Mouse (Mus musculus) CH12.LX (cell line): Measurements from ENCODE around the gene Hist1h4f. TPM values are rescaled to one million over a fixed set of nuclear protein-coding genes. Genes with fewer than 3 reads are reported as not detected.

Source experiments
- DNase-seq: peaks from one replicate; pipeline ENCODE4 v3.0.0-alpha.2; 2013; ENCODE audit errors: extremely low read depth
- H3K27ac ChIP-seq: 2 replicates; pipeline ENCODE4 v1.5.1; 2012; ENCODE audit warnings: low read depth, mild to moderate bottlenecking, control low read depth, moderate library complexity; ENCODE audit not compliant: insufficient read depth
- H3K27me3 ChIP-seq: replicated peaks from 2 replicates; pipeline ENCODE3; 2012; ENCODE audit warnings: inconsistent platforms
- H3K36me3 ChIP-seq, 2 experiments: replicated peaks in 1 of 2; 2 replicates each; pipeline versions ENCODE3 to v1.6.1; 2012; ENCODE audit warnings: inconsistent platforms in 1 of 2, low read length in 1 of 2, mild to moderate bottlenecking in 1 of 2, mixed read lengths in 1 of 2, moderate library complexity in 1 of 2; ENCODE audit not compliant: control insufficient read depth in 1 of 2, insufficient read depth in 1 of 2
- H3K4me1 ChIP-seq, 2 experiments: 2 replicates each; pipeline ENCODE4 v1.6.1; 2012; ENCODE audit warnings: inconsistent platforms in 1 of 2, moderate library complexity in 1 of 2; ENCODE audit not compliant: insufficient read depth in 2 of 2, control insufficient read depth in 1 of 2
- H3K4me2 ChIP-seq: 2 replicates; pipeline ENCODE4 v1.6.1; 2012; ENCODE audit warnings: low read depth, mild to moderate bottlenecking, control low read depth; ENCODE audit not compliant: poor library complexity, insufficient read depth, severe bottlenecking
- H3K4me3 ChIP-seq, 3 experiments: fragments of 150-350 bp in 1 of 3; sonication (generic) in 1 of 3; replicated peaks in 1 of 3; 2 replicates each; pipeline versions ENCODE3 to v1.5.1; 2011 to 2012; ENCODE audit warnings: low read depth in 2 of 3, low read length in 2 of 3, mild to moderate bottlenecking in 2 of 3, moderate library complexity in 2 of 3, control low read depth in 1 of 3, improper control_type of control experiment in 1 of 3, inconsistent platforms in 1 of 3, mixed read lengths in 1 of 3; ENCODE audit not compliant: poor library complexity in 1 of 3
- H3K79me2 ChIP-seq: replicated peaks from 2 replicates; pipeline ENCODE4 v1.6.1; 2012; ENCODE audit warnings: mild to moderate bottlenecking, moderate library complexity; ENCODE audit not compliant: control insufficient read depth, poor library complexity, insufficient read depth, severe bottlenecking; ENCODE audit errors: extremely low read depth
- H3K9ac ChIP-seq: 2 replicates; pipeline ENCODE4 v1.6.1; 2012; ENCODE audit warnings: low read depth, mild to moderate bottlenecking, control low read depth, moderate library complexity; ENCODE audit not compliant: insufficient read depth
- H3K9me3 ChIP-seq: replicated peaks from 2 replicates; pipeline ENCODE3; 2012; ENCODE audit warnings: low read length, inconsistent platforms, mixed read lengths
- BHLHE40 ChIP-seq: IDR thresholded peaks from 2 replicates; pipeline ENCODE4 v1.6.1; 2011; ENCODE audit warnings: mild to moderate bottlenecking, low read depth, low read length, improper control_type of control experiment
- CHD2 ChIP-seq: IDR thresholded peaks from 2 replicates; pipeline ENCODE4 v1.6.1; 2011; ENCODE audit warnings: low read length, improper control_type of control experiment
- CTCF ChIP-seq, 2 experiments: IDR thresholded peaks in 1 of 2; conservative IDR thresholded peaks in 1 of 2; 2 replicates each; pipeline ENCODE4 v1.5.1; 2011 to 2012; ENCODE audit warnings: low read depth in 2 of 2, low read length in 2 of 2, improper control_type of control experiment in 1 of 2, inconsistent platforms in 1 of 2, mild to moderate bottlenecking in 1 of 2, moderate library complexity in 1 of 2
- E2F4 ChIP-seq: IDR thresholded peaks from 2 replicates; pipeline ENCODE4 v1.6.1; 2011; ENCODE audit warnings: low read depth, low read length, improper control_type of control experiment; ENCODE audit not compliant: insufficient replicate concordance
- ELF1 ChIP-seq: IDR thresholded peaks from 2 replicates; pipeline ENCODE4 v1.6.1; 2014; ENCODE audit warnings: low read depth, mild to moderate bottlenecking, inconsistent platforms, low read length, improper control_type of control experiment
- EP300 ChIP-seq: IDR thresholded peaks from 2 replicates; pipeline ENCODE4 v1.6.1; 2011; ENCODE audit warnings: low read length, improper control_type of control experiment
- ETS1 ChIP-seq: conservative IDR thresholded peaks from 2 replicates; pipeline ENCODE4 v1.6.1; 2012; ENCODE audit warnings: low read depth, mild to moderate bottlenecking, inconsistent platforms, low read length, improper control_type of control experiment, moderate library complexity
- GABPA ChIP-seq: IDR thresholded peaks from 2 replicates; pipeline ENCODE4 v1.6.1; 2012; ENCODE audit warnings: low read depth, low read length, improper control_type of control experiment, inconsistent platforms; ENCODE audit not compliant: insufficient replicate concordance
- HCFC1 ChIP-seq: IDR thresholded peaks from 2 replicates; pipeline ENCODE4 v1.6.1; 2012; ENCODE audit warnings: low read depth, mild to moderate bottlenecking, inconsistent platforms, low read length, improper control_type of control experiment
- IRF4 ChIP-seq: IDR thresholded peaks from 2 replicates; pipeline ENCODE4 v1.6.1; 2014; ENCODE audit warnings: low read depth, mild to moderate bottlenecking, inconsistent platforms, low read length, improper control_type of control experiment
- JUN ChIP-seq: IDR thresholded peaks from 2 replicates; pipeline ENCODE4 v1.6.1; 2011; ENCODE audit warnings: low read depth, mild to moderate bottlenecking, low read length, improper control_type of control experiment, moderate library complexity; ENCODE audit not compliant: insufficient read depth
- JUND ChIP-seq: conservative IDR thresholded peaks from 2 replicates; pipeline ENCODE4 v1.6.1; 2011; ENCODE audit warnings: low read depth, low read length, improper control_type of control experiment
- KAT2A ChIP-seq: IDR thresholded peaks from 2 replicates; pipeline ENCODE4 v1.6.1; 2012; ENCODE audit warnings: low read length, improper control_type of control experiment, inconsistent platforms; ENCODE audit not compliant: insufficient replicate concordance
- MAX ChIP-seq: IDR thresholded peaks from 2 replicates; pipeline ENCODE4 v1.6.1; 2011; ENCODE audit warnings: low read length, improper control_type of control experiment
- MAZ ChIP-seq: IDR thresholded peaks from 2 replicates; pipeline ENCODE4 v1.6.1; 2012; ENCODE audit warnings: low read depth, mild to moderate bottlenecking, inconsistent platforms, low read length, improper control_type of control experiment, moderate library complexity
- MEF2A ChIP-seq: IDR thresholded peaks from 2 replicates; pipeline ENCODE4 v1.6.1; 2014; ENCODE audit warnings: low read depth, mild to moderate bottlenecking, inconsistent platforms, low read length, improper control_type of control experiment, borderline replicate concordance
- MYC ChIP-seq: IDR thresholded peaks from 2 replicates; pipeline ENCODE4 v1.6.1; 2011; ENCODE audit warnings: low read depth, mild to moderate bottlenecking, improper control_type of control experiment, low read length
- NELFE ChIP-seq: IDR thresholded peaks from 2 replicates; pipeline ENCODE4 v1.6.1; 2011; ENCODE audit warnings: low read depth, low read length, improper control_type of control experiment
- NRF1 ChIP-seq: IDR thresholded peaks from 2 replicates; pipeline ENCODE4 v1.6.1; 2014; ENCODE audit warnings: low read depth, mild to moderate bottlenecking, inconsistent platforms, low read length, improper control_type of control experiment, moderate library complexity
- PAX5 ChIP-seq: IDR thresholded peaks from 2 replicates; pipeline ENCODE4 v1.6.1; 2012; ENCODE audit warnings: low read length, inconsistent platforms, mixed read lengths
- POLR2AphosphoS2 ChIP-seq: IDR thresholded peaks from 2 replicates; pipeline ENCODE4 v1.6.1; 2011; ENCODE audit warnings: low read depth, low read length, improper control_type of control experiment
- SIN3A ChIP-seq: IDR thresholded peaks from 2 replicates; pipeline ENCODE4 v1.6.1; 2012; ENCODE audit warnings: low read length, improper control_type of control experiment, inconsistent platforms
- SMC3 ChIP-seq: IDR thresholded peaks from 2 replicates; pipeline ENCODE4 v1.6.1; 2011; ENCODE audit warnings: low read depth, low read length, improper control_type of control experiment
- TBP ChIP-seq: conservative IDR thresholded peaks from 2 replicates; pipeline ENCODE4 v1.6.1; 2011; ENCODE audit warnings: low read depth, low read length, improper control_type of control experiment
- TCF12 ChIP-seq: IDR thresholded peaks from 2 replicates; pipeline ENCODE4 v1.6.1; 2014; ENCODE audit warnings: low read depth, mild to moderate bottlenecking, inconsistent platforms, low read length, improper control_type of control experiment
- UBTF ChIP-seq: IDR thresholded peaks from 2 replicates; pipeline ENCODE4 v1.6.1; 2012; ENCODE audit warnings: low read depth, mild to moderate bottlenecking, inconsistent platforms, low read length, improper control_type of control experiment, moderate library complexity
- USF2 ChIP-seq: conservative IDR thresholded peaks from 2 replicates; pipeline ENCODE4 v1.6.1; 2011; ENCODE audit warnings: low read depth, low read length, improper control_type of control experiment
- ZC3H11A ChIP-seq: IDR thresholded peaks from 2 replicates; pipeline ENCODE4 v1.6.1; 2012; ENCODE audit warnings: low read depth, mild to moderate bottlenecking, inconsistent platforms, low read length, improper control_type of control experiment
- ZMIZ1 ChIP-seq: IDR thresholded peaks from 2 replicates; pipeline ENCODE4 v1.6.1; 2012; ENCODE audit warnings: low read depth, mild to moderate bottlenecking, inconsistent platforms, low read length, improper control_type of control experiment
- ZNF384 ChIP-seq: IDR thresholded peaks from 2 replicates; pipeline ENCODE4 v1.6.1; 2012; ENCODE audit warnings: low read depth, low read length, improper control_type of control experiment, inconsistent platforms
- dilution Hi-C: fragments of 300-500 bp; cut with MboI; formaldehyde crosslinking; loops from 2 replicates; pipeline ENCODE4 v1.14.3; 2020; ENCODE audit warnings: low sequenced_read_pairs; ENCODE audit not compliant: extremely low pct_unique_long_range_greater_than_20kb, extremely low pct_ligation_motif_present
- in situ Hi-C: fragments of 300-500 bp; cut with MboI; formaldehyde crosslinking; loops from 3 replicates; pipeline ENCODE4 v1.14.3; 2019; ENCODE audit warnings: low sequenced_read_pairs, low pct_ligation_motif_present, low pct_unique_long_range_greater_than_20kb, mixed read lengths
- polyA plus RNA-seq: library from polyadenylated mRNA; unstranded; fragments of >175 nt; gene quantifications from 2 replicates; pipeline ENCODE4 v1.2.1, GENCODE M21; 2012; ENCODE audit warnings: low read depth; ENCODE audit not compliant: insufficient read length
- total RNA-seq, 2 experiments: library from RNA; depleted of rRNA; stranded (reverse); fragments of 300-350 nt in 1 of 2; fragments of >200 nt in 1 of 2; gene quantifications; 2 replicates each; pipeline ENCODE4 v1.2.3; 2012 to 2014

The Hist1h4f gene
- total and polyA plus RNA-seq, 3 experiments: 9.0 to 4,902 (median 27.1) TPM

DNA sequence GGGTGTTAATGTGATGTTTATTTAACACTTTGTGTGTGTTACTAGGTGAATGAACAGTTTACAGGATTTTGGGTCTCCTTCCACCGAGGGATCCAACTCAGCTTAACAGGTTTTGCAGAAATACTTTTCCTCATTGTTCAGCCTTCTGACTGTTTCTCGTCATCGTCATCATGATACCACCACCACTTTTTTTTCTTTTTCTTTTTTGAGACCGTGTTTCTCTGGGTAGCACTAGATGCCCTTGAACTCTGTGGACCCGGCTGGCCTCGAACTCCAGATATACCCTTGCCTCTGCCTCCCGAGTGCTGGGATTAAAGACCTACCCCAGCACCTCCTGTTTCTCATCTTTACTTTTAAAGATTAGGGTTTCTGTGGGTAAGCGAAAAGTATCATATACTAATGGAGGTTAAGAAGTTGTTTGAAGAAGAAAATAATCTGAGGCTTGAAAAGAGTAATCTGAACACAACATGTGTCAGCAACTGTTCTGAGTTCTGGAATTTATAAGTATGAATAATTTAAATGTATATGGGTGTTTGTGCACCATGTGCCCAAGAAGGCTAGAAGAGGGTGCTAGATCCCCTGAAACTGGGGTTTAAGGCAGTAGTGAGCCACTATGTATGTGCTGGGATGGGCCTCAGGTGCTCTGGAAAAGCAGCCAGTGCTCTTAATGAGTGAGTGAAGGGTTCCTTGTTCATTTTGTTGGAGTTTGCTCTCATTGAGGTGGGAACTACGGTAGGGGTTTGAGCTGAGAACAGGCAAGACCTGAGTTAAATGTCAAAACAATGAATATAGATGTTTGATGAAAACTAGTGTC, 19.0 kb downstream of the Hist1h4f start (continued):
- TF ChIP-seq JUN (no peak), TBP (0 out of 2 replicates have a peak, but pooled peaks have one; percentile 40), ZNF384 (peak; percentile 70), GABPA (no peak), CTCF (conservative IDR thresholded peaks at IDR 0.05 in 1 of 2, IDR thresholded peaks at IDR 0.05 in 1 of 2; ENCODE audit: low read depth in 2 of 2, low read length in 2 of 2) (no peak), HCFC1 (peak; percentile 19; the same call in 1 of the 2 replicates), NRF1 (no peak), MAZ (no peak), BHLHE40 (no peak), POLR2AphosphoS2 (no peak), KAT2A (no peak), ZC3H11A (no peak)
- TF ChIP-seq, all 38 proteins: peak for 5

DNA sequence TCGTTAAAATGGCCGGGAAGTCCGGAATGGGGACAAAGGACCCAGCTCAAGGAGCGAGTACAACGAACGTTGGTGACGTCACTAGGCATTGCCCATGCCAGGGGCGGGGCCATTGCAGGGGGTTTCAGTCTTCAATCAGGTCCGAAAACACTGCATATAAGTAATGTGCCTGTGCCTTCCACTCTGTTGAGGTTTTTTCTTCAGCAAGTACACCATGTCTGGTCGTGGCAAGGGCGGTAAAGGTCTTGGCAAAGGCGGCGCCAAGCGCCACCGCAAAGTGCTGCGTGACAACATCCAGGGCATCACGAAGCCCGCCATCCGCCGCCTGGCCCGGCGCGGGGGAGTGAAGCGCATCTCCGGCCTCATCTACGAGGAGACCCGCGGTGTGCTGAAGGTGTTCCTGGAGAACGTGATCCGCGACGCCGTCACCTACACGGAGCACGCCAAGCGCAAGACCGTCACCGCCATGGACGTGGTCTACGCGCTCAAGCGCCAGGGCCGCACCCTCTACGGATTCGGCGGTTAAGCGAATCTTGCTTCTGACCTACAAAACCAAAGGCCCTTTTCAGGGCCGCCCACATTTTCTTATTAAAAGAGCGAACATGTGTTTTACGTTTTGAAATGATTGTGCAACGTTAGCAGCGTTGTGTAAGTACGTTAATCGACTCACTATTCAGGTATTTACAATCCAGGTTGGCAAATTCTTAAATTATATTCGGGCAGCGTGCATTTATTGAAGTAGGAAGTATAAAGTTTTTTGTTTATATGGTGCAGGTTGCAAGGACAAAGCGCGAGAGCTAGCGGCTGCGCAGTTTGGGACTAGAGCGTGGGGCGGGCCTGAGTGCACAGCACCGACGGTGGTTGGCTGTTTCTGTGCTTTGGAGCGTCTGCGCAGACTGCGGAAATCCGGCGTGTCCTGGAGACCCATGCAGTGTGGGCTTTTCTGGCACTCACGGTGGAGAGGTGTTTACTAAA, 20.3 kb downstream of the Hist1h4f start, which contains the start of gene Hist1h4h:
Hist1h4h (plus strand) TSS at position 150 of the 975 bp plus-strand sequence.
- peak; percentile 97 for DNase-seq
- H3K27me3 ChIP-seq: no peaks in the 10 kb centered on the region
- dilution Hi-C loops (no loop called here), in situ Hi-C loops (no loop called here)
- no peaks in the 10 kb centered on the region for H3K36me3 ChIP-seq
- peak within 1 kb of the TSS; percentile 74 for H3K27ac ChIP-seq
- H3K4me2 ChIP-seq: peak within 1 kb of the TSS; percentile 87
- peak within 1 kb of the TSS; percentile 98 for H3K9ac ChIP-seq
- H3K79me2 ChIP-seq: no peaks in the 10 kb centered on the region
- H3K9me3 ChIP-seq: no peaks in the 10 kb centered on the region
- H3K4me1 ChIP-seq: peaks cover 7 to 28% of the 10 kb centered on the region in 2 experiments
- H3K4me3 ChIP-seq: peak within 1 kb of the TSS; percentile 58 to 69 (median 67)
- TF ChIP-seq KAT2A (0 out of 2 replicates have a peak, but pooled peaks have one; percentile 66), SIN3A (peak; percentile 95), MAZ (peak; percentile 76), GABPA (no peak; the same call in 1 of the 2 replicates), NELFE (peak; percentile 100), JUN (peak; percentile 60), UBTF (no peak; the same call in 1 of the 2 replicates), E2F4 (0 out of 2 replicates have a peak, but pooled peaks have one; percentile 71), ETS1 (peak; percentile 55), EP300 (no peak), BHLHE40 (peak; percentile 53), MAX (peak; percentile 90), IRF4 (peak; percentile 18; the same call in 1 of the 2 replicates), SMC3 (no peak; the same call in 1 of the 2 replicates), USF2 (peak; percentile 12; the same call in 1 of the 2 replicates), HCFC1 (peak; percentile 84), CHD2 (peak; percentile 89), ZC3H11A (no peak), MYC (peak; percentile 70), ELF1 (peak; percentile 94), PAX5 (no peak), CTCF (conservative IDR thresholded peaks at IDR 0.05 in 1 of 2, IDR thresholded peaks at IDR 0.05 in 1 of 2; ENCODE audit: low read depth in 2 of 2, low read length in 2 of 2) (no peak), MEF2A (peak; percentile 60), ZMIZ1 (peak; percentile 100), JUND (0 out of 2 replicates have a peak, but pooled peaks have one; percentile 20), TCF12 (peak; percentile 89)
